ENCODE assay signal across 8 mouse cellular contexts in the genomic region with DNA sequence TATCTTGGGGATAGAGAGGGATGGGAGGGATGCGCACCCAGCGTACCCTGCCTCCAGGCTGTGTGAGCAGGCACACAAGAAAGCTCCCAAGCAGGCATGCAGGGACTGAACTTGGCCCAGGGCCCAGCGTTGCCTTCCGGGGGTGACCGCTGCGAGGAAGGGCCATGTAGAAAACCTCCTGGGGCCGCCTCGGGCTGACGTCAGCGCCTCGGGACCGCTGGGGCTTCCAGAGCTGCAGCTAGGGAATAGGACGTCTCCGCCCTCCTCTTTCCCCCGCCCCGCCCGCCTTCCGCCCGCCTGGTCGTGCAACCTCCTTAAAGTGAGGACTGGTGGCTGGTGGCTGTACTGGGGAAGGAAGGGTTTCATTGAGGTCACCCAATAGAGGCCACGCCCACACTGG.
DNase-seq lines count a peak whose midpoint lies in the region; ATAC-seq and TF ChIP-seq lines count a peak whose summit lies in the region.

No protein-coding gene starts in this region.

- H3K4me3 ChIP-seq in intestine, postnatal 0 days (ENCODE audit: low read depth, low read length) = no peak overlapping the region
- peak overlapping the region; percentile 34 for H3K4me3 ChIP-seq in midbrain, embryonic 15.5 days

- H3K27me3 ChIP-seq in intestine, postnatal 0 days (replicated peaks; ENCODE audit: control insufficient read depth, insufficient read depth, low read length) = no peaks in the 10 kb centered on the region
- H3K27me3 ChIP-seq in midbrain, embryonic 15.5 days (replicated peaks) = no peaks in the 10 kb centered on the region

- no peak; the same call in none of the 2 replicates for TF ChIP-seq CTCF in intestine, postnatal 0 days (IDR thresholded peaks at IDR 0.05; ENCODE audit: low read depth)

- ATAC-seq in intestine, postnatal 0 days = peak; percentile 78
- peak; percentile 76 for ATAC-seq in midbrain, embryonic 15.5 days (replicated peaks)
- no peak for ATAC-seq in inflammation-experienced regulatory T-cells, adult 6 months

- H3K27ac ChIP-seq in intestine, postnatal 0 days (ENCODE audit: low read depth, low read length) = peak overlapping the region; percentile 70
- H3K27ac ChIP-seq in midbrain, embryonic 15.5 days = no peak overlapping the region

- H3K9me3 ChIP-seq in intestine, postnatal 0 days (ENCODE audit: control insufficient read depth) = no peaks in the 10 kb centered on the region
- H3K9me3 ChIP-seq in midbrain, embryonic 15.5 days = no peaks in the 10 kb centered on the region

- H3K36me3 ChIP-seq in intestine, postnatal 0 days (ENCODE audit: control insufficient read depth, insufficient read depth) = no peaks in the 10 kb centered on the region
- H3K36me3 ChIP-seq in midbrain, embryonic 15.5 days (replicated peaks) = no peaks in the 10 kb centered on the region

- H3K4me2 ChIP-seq in intestine, postnatal 0 days (replicated peaks; ENCODE audit: low read depth) = peak overlapping the region; percentile 58
- H3K4me2 ChIP-seq in midbrain, embryonic 15.5 days = peak overlapping the region; percentile 64

- WGBS in intestine, postnatal 0 days = 4% methylated on average over 21 of the region's 21 CpGs
- 9% methylated on average over 21 of the region's 21 CpGs for WGBS in midbrain, embryonic 15.5 days

- DNase-seq in adrenal gland, postnatal 36 days = peak; percentile 88 to 92
- peak; percentile 40 for DNase-seq in embryo, embryonic 11.5 days (ENCODE audit: low read depth, low spot score)
- peak; percentile 99 for DNase-seq in heart, adult 11 months
- peak; percentile 77 for DNase-seq in liver
- DNase-seq in spleen, postnatal 36 days (ENCODE audit: low spot score in 2 of 2) = peak; percentile 26 to 46

- H3K4me1 ChIP-seq in intestine, postnatal 0 days (replicated peaks; ENCODE audit: control insufficient read depth, insufficient read depth, low read length) = peaks cover 12% of the 10 kb centered on the region; the same call in 1 of the 2 replicates
- H3K4me1 ChIP-seq in midbrain, embryonic 15.5 days = peaks cover 7% of the 10 kb centered on the region

- H3K9ac ChIP-seq in intestine, postnatal 0 days (ENCODE audit: low read depth, low read length) = no peak overlapping the region
- H3K9ac ChIP-seq in midbrain, embryonic 15.5 days = peak overlapping the region; percentile 17; the same call in 1 of the 2 replicates

Comparison
In these comparisons a context has a peak if more than half of its experiments do, and no peak if none do; other contexts are left out.
1. DNase-seq: peak in every context shown above with its lines; median percentile 99 in heart, adult 11 months; 90 in adrenal gland, postnatal 36 days; 77 in liver; 40 in embryo, embryonic 11.5 days; 36 in spleen, postnatal 36 days.